Mouse (Mus musculus) left cerebral cortex, adult 18-20 months (tissue): Measurements from ENCODE around the gene Nat8f2. TPM values are rescaled to one million over a fixed set of nuclear protein-coding genes. Genes with fewer than 3 reads are reported as not detected.

Source experiments
- DNase-seq, 2 experiments: peaks; one replicate each; pipeline ENCODE4 v3.0.0; 2021 to 2022; ENCODE audit warnings: low spot score in 2 of 2, mixed read lengths in 1 of 2
- total RNA-seq, 2 experiments: library from RNA; stranded (reverse); gene quantifications; 2 replicates each; pipeline ENCODE4 v1.2.3; 2021

Gene Nat8f2
- total RNA-seq, 2 experiments from 2014 or later, result 2.4 to 2.5 TPM

- no peak for DNase-seq
Observed at GRCm38 (mm10) chr6:85825886-85826285, 43.1 kb downstream of the Nat8f2 start.

DNA sequence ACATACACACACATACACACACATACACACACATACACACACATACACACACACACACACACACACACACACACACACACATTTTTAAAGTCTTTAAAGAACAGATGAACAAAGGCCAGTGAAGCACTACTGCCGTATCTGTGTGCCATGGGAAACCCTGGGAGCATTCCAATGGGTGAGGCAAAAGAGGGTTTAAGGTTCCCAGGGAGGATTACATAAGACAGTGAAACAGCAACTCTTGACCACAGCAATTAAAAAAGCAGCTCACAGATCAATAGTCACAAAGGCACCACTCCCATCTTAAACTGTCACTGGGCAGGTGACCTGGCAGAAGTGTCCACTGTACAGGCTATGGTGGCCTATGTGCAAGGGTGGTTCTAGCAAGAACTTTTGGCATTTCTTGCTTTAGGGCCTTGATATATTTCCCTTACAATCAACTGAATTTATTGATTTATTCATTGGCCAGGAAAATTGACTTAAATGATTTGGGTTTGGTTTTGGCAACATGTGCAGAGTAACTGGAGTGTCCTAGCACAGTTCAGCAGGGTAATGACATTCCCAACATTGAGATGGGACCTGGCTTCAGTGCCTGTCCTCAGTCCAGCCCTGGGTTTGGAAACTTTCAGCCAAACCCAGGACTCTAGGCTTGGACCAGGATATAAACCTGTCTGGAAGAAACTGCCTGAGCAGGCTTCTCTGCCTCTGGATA lies 45.4 kb downstream of the Nat8f2 start:
- DNase-seq, result no peak

DNA sequence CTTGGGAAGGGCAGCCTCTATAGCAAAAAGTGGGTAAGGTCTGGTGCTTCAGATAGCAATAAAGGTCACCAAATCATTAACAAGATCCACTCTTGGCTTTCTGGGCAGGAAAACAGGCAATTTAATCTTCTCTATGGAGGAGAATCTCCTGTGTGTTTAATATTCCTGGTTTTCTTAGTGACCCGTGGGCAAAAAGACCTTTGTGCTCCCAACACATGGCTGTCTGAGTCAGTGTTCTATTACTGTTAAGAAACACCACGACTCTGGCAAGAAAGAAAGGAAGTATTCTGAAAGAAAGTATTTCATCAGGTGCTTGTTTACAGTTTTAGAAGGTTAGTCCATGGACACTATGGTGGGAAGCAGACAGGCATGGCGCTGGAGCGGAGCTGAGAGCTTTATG lies 46.7 kb downstream of the Nat8f2 start:
- no peak for DNase-seq

- DNase-seq, result no peak
Observed at GRCm38 (mm10) chr6:85820837-85821236, 48.1 kb downstream of the Nat8f2 start, which contains the start of the genes Nat8f6 and Nat8f5. TSS of gene Nat8f6 (minus strand) at chr6:85820954. TSS of gene Nat8f5 (minus strand) at chr6:85820972.

DNA sequence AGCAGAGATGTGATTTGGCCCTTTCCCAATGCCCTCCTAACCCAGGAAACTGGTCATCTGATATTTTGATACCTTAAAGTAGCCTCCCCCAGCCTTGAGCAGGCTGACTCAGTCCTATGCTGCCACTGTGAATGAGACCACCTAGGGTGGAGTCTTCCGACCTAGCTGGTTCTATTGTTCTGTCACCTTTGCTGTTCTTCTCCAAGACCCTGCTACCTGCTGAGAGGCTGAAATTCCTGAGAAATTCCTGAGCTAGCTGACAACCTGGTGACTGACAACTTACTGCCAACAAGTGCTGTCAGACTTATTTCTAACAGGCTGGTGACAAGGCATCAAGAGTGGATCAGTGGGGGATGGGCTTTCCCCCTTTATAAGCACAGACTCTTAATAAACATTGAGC lies 50.6 kb downstream of the Nat8f2 start:
- DNase-seq, result no peak

Other genes starting within 250 kb of the Nat8f2 start
- 1 to 10 TPM; 4.5 TPM for gene Nat8f7, start 156.0 kb downstream of the Nat8f2 start, total RNA-seq
- 1 to 10 TPM; 3.3 to 4.1 TPM for gene Nat8f3, start 103.4 kb downstream of the Nat8f2 start, total RNA-seq
- gene Nat8f6, start 48.2 kb downstream of the Nat8f2 start, total RNA-seq, result 1 to 10 TPM; 1.1 to 1.6 TPM
- gene Nat8f5, start 48.2 kb downstream of the Nat8f2 start, total RNA-seq, result 1 to 10 TPM; 7.4 to 8.2 TPM
- gene Nat8, start 37.1 kb downstream of the Nat8f2 start, total RNA-seq, result 1 to 10 TPM; 3.2 to 4.4 TPM
- 1 to 10 TPM; 6.2 to 7.6 TPM for gene Nat8f4, start 35.7 kb upstream of the Nat8f2 start, total RNA-seq
- 10 to 100 TPM; 51.6 to 55.3 TPM for gene Tprkb, start 42.7 kb upstream of the Nat8f2 start, total RNA-seq
- 10 to 100 TPM; 24.7 to 26.1 TPM for gene Nat8f1, start 46.5 kb upstream of the Nat8f2 start, total RNA-seq
- gene Dusp11, start 92.5 kb upstream of the Nat8f2 start, total RNA-seq, result 10 to 100 TPM; 66.0 to 70.4 TPM
- gene Figla, start 147.0 kb upstream of the Nat8f2 start, total RNA-seq, result not detected
- gene Add2, start 159.5 kb upstream of the Nat8f2 start, total RNA-seq, result 100 to 1,000 TPM; 199 to 218 TPM